Mouse (Mus musculus) mouse trophoblast stem cell (cell line): ENCODE data around the gene Gpr142.

Source experiments
- in situ Hi-C, 2 experiments: fragments of 300-500 bp; cut with MseI, MboI; formaldehyde crosslinking; loops; 2 replicates in 1 of 2; 3 replicates in 1 of 2; pipeline ENCODE4 v1.15.1; 2025

The Gpr142 gene

DNA sequence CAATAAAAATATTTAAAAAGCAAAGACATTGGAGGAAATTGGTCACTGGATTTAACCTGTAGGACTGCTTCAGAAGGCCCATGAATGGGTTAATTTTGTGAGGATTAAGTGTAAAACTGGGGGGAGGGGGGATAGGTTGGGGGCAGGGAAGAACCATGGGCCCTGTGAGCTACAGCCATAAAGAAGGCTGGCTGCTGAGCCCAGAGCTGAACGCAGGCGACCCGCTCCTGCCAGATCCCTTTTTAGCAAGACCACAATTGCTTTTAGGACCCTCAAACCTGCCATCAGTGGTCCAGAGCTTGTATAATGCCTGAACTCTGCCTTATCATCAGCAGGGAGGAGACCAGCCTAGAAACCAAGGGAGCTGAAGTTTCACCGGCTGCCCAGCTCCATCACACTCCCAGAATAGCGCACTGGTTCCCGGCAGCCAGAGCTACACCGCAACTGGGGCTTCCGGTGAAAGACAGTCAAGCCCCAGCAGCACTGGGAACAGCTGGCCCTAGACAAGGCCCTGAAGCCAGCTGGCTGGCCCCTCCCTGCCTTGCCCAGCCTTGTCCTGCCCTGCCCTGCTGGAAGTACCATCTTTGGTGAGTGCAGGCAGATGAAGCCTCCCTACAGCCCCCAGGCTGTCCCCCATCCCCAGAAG, 45.2 kb downstream of the Gpr142 start:
- in situ Hi-C loops, result no loop called here

DNA sequence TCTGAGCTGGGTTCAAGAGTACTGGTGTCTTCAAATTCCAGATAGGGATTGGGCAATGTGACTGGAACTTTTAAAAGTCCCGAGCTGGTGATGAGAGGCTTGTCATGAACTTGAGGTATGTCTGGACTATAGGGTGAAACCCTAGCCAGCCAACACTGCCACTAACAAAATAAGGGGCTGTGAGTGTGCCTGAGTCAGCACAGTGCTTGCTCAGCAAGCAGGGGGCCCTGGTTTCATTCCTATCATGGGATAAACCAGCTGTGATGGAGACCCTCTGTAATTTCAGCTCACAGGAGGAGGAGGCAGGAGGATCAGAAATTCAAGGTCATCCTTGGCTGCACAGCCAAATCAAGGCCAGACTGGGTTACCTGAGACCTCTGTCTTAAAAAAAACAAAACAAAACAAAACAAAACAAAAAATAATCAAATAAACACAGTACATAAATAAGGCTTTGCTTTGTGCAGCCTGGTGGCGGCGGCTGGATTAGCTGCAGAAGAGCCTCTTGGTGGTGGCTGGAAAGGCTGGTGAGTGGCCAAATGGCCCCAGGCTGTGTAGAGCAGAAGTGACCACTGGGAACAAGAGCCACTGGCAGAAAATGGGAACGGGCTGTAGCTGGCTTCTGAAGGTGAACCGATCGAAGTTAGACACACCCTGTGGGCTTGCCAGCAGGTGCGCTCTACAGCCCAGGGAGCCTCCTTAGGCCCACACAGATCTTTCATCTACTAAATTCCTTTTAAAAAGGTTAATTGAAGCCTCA, 45.9 kb downstream of the Gpr142 start:
- in situ Hi-C loops, result no loop called here

DNA sequence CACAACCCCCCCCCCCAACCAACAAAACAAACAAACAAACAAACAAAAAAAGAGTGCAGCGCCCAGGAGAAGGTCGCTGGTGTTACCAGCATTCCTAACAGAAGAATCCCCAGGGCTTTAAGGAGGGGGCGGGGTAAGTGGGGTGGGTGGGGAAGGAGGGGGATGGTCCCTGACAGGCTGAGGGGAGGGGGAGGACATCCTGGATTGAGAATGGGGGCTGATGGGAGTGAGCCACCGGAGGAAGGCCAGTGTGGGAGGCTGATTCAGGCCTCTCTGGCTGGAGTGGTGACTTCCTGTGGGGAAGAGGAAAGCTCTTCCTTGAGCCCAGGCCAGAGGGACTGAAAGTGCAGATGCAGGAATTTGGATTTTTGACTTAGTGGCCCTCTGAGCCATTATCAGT, 47.6 kb downstream of the Gpr142 start:
- in situ Hi-C loops, result no loop called here

DNA sequence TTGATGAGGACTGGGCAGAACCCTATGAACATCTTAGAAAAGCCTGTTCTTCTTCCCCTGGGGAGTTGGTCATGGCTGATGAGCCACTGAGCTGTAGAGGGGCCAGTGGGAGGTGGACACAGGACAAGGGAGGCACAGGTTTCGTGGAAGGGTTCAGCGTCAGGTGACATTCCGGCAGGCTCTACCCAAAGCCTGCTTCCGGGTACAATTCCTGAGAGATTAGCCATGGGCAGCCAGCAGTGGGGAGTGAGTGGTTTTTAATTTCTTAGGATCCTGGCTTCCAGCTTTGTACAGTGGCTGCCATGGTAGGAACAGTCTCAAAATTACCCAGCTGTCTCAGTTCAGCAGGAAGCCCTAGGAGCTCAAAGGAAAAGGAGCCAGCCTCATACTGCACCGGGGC, 48.3 kb downstream of the Gpr142 start:
- in situ Hi-C loops, result no loop called here

DNA sequence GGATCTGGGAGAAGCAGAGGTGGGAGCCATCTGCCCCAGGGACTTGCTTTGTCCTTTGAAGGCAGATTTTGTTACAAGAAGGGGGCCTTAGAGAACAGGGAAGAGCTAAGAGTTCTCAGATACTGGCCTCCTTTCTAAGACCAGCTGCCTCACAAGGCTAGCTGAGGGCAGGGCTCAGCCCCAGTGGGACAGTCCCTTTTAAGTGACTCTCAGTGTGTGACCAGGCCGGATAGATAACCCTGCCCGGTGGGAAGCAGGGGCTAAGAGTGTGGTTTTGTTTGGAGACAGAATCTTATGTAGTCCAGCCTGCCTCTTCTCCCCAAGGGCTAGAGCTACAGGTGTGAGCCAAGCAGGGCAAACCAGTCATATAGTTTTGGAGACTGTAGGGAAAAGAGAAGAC, 50.8 kb downstream of the Gpr142 start:
- in situ Hi-C loops, result no loop called here

DNA sequence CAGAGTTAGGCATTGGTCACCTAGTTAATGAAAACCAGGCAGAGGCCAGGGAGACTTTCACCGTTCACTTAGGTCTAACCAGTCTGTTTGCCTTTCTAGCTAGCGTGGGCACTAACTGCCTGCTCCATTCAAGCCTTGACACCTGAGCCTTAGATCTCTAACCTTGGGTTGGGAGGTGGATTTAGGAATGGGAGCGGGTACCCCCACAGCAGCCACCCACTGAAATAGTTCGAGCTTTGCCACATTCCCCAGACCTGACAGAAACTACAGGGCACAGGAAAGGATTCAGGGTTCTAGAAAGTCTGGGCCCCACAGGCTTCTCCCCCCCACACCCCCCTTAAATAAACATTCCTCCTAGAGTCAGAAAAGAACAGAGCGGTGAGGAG, 51.3 kb downstream of the Gpr142 start:
- in situ Hi-C loops, result no loop called here

DNA sequence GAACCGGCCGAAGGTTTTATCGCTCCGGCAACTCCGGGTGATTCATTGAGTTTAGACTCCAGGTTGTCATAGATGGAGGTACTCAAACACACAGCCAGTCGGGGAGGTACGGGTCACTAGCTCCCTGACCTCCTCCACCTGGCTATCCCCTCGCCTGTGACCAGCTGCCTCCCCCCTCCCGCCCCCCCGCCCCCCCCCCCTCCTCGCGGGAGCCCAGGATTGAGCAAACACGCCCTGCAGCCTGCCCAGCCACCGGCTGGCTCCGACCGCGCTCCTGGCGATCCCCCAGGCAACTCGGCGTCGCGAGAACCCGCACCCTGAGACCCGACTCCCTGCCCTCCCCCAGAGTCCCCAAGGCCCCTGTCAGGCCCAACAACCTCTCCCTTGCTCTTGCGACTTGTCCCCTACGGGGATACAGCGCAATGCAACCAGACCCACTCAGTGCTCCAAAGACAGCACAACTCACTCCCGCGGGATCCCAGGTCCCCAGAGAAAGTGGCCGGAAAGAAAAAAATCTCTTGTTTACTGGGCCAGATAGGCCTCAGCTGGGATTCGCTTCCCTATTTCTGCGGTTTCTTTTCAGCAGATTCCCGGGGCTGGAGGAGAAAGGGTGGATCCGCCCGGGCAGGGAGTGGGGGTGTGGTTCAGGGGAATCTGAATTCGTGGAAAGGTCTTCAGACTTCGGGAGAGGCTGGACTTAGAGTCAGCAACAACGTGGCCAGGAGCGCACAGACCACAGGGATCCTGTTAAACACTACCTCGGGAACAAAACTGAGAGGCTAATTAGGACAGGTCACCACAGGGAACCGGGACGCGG, 51.9 kb downstream of the Gpr142 start, which contains the start of gene Gprc5c:
TSS of gene Gprc5c (plus strand) at position 701 of the 817 bp plus-strand sequence.
- in situ Hi-C loops, result no loop called here

DNA sequence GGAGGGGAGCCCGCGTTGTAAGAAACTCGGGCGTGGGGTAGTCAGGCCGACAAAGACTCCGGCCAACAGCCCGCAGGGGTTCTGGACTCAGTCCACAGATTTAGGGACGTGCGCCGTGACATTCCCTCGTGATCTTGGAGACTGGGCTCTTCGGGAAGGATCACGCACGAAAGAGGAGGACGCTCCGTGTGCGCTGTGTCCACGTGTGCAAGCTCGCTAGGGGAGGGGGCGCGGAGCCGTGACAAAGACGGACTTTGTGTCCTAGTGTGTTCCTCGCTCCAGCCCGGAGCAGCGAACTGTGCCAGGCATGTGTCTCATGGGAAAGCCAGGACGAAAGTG, 52.5 kb downstream of the Gpr142 start:
- in situ Hi-C loops, result no loop called here

DNA sequence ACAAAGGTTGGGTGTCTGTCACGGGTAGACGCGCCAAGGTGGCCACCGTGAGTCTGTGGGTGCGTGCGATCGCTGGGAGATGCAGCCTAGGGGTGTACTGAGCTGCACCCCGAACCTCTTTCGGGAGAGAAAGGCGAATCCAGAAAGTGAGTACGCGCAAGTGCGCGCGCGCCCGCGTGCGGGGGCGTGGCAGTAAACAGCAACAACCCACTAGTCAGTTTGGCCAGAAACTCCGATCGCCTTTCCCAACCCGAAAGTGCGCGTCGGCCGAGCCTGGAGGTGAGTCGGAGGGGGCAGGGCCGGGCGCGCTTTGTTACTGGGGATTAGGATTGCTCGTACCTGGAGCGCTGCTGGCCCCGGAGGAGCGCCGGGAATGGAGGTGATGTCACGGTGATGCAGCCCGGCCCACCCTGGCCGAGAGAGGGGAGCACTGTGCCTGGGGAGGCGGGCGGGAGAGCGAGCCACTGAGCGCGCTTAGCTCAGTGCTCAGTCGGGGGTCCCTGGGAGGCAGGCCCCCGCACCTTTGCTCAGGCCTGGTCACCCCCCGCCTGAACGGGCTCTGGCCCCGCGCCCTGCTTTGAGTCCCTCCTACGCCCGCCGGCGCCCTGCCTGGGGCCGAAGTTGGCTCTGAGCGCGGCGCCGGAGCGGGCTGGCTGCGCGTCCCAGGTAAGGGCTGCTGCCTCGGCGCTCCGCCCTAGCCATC, 53.0 kb downstream of the Gpr142 start:
- in situ Hi-C loops, result no loop called here

DNA sequence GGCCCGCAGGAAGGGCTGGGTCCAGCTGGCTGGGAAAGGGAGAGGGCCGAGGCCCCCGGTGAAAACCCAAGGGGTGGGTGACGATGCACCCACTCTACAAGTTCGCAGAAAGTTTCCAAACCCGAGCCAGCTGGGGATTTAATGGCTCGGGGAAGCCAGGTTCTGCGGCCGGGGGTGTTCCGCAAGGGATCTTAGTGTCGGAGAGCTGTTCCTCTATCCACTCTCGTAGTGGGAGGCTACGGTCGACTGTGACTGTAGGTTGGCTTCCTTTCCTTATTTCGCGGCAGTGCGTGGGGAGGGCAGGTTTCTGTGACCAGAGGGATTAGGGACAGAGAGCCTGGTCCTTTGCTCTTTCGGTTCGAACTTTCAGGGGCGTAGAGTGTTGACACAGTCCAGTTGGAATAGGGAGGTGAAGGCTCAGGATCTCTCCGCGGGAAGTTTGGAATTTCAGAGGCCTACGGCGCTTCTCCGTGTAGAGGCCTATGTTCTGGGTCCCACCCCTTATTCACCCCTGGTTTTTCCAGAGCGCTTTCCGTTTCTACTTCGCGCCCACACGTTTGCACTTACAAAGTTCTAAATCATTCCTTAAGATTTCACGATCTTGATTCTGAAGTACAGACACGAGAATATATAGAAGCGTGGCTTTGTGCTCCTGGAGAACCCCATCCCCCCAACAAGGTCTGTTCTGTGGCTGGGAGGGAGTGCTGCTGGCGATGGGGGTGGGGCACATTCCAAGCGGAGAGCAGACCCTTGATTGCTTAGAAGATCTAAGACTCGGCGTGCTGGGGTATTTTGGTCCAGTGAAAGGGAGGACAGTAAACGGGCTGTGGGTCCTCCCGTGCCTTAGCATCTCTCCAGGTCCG, 53.8 kb downstream of the Gpr142 start:
- in situ Hi-C loops, result no loop called here

DNA sequence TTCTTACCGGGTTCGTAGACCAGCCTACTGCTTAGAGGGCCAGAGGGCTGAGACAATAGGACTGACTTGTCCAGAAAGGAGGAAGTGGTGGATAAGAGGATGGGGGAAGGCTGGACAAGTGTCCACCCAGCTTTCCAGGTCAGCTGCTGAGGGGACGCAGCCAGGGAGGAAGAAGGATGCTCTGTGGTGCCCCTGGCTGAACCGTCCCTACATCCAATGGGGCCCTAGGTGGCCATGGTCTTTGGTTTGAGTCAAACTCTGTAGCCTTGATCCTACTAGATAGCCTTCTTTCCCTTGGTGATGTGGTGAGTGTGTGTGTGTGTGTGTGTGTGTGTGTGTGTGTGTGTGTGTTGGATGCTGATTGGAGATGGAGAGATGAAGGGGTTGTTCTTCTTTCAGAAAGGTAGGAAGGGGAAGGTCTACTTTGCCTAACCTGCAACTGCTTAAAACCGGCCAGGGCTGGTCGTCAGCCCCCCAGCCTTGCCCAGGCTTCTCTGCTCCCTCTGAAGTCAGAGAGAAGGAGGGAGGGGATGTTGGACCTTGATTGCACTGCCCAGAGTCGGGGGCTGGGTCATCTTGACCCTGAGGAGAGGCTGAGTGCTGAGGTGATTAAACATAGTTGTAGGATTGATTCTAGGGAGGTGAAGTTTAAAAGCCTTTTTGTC, 54.6 kb downstream of the Gpr142 start:
- in situ Hi-C loops, result no loop called here

DNA sequence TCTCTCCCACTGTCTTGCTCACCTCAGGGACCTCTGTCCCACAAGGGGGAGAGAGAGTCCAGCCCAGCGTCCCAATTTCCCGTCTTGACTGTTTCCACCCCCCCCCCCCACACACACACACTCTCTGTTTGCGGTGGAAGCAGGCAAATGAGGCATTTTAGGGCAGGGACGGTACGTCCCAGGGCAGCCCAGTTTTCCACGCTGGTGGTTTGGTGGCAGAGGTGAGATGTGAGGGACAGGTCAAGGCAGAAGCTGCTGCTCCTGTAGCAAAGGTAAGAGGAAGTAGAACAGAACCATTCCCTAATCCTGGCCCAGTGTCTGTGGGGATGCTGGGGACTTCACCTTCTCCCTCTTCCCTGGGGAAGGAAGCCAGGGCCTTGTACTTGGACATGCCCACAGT, 55.9 kb downstream of the Gpr142 start:
- in situ Hi-C loops, result no loop called here

DNA sequence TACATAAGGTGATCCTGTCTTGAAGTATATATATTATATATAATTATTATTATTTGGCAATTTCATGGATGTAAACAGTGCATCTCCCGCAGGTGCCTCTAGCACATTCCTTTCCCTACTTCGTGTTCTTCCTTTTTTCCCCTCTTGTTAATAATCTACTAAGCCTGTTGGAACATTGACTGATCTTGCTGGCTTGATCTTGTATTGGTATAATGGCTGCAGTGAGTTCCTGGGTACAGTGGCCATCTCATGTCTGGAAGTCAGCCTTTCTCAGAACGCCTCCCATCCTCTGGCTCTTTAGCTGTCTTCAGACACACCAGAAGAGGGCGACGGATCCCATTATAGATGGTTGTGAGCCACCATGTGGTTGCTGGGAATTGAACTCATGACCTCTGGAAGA, 57.4 kb downstream of the Gpr142 start:
- in situ Hi-C loops, result loop anchor here in 1 of 2 experiments (5.0 kb wide), 1 partner anchor 44 kb away; no protein-coding TSS in a partner anchor
